Mouse (Mus musculus) spleen, postnatal 10 days (tissue): ENCODE data around the gene Gbp2b.
A peak's percentile ranks its signal among the peaks of the same experiment; 100 is the strongest.
"Not testable (repeated sequence)": the region's sequence is repeated elsewhere in the genome, so short reads cannot be mapped to it uniquely, and the experiment has no call there.

Experiments
- DNase-seq, 2 experiments: peaks; one replicate each; pipeline ENCODE4 v3.0.0; 2021 to 2022; ENCODE audit warnings: low spot score in 2 of 2

The Gbp2b gene

DNA sequence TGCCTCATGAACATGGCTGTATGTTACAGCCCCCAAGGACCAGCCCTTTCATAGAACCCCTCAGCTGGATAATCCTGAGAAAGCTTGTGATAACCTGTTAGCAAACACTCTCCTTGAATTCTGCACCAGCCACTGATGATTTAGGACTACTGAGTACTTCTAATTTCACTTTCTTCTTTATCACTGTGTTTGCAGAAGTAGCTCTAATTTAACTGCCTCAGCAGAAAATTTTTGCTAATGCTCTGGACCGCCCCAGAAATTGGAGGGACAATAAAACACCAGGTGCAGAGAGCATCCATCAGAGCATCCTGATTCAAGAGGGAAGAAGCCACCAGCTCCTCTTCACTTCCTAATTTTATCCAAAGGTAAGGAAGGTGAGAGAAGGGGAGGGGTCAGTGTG is at the start of gene Gbp2b:
Gene Gbp2b (plus strand): TSS at position 301 of the 400 bp plus-strand sequence.
- no peak for DNase-seq

GRCm38 (mm10) chr3:142546690-142547089 is 48.0 kb upstream of the Gbp2b start:
- no peak for DNase-seq

DNA sequence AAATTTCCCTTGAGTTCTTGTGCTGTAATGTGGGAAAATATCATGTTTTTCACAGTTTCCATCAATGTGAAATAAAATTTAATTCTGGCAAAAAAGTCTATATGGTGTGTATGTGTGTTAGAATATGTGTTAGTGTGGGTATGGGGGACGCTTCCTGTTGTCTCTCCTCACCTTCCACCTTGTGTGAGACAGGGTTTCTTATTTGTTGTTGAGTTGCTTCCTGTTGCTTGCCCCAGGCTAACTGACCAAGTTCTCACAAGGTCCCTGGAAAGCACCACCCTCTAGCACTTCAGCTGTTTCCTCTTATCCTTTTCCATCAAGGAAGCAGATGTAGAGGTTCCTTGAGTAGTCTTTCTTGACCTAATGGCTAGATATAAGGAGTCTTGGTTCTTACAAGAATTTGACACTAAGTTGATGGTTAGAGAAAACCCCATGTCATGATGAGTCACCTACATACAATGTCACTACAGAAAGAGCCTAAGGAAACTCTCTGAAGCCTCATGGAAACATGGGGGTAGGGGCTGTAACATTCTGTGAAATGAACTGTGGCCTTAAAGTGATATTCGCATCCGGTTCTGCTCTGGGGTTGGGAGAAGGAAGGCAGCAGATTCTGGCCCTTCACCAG is 44.5 kb upstream of the Gbp2b start:
- DNase-seq, result no peak

DNA sequence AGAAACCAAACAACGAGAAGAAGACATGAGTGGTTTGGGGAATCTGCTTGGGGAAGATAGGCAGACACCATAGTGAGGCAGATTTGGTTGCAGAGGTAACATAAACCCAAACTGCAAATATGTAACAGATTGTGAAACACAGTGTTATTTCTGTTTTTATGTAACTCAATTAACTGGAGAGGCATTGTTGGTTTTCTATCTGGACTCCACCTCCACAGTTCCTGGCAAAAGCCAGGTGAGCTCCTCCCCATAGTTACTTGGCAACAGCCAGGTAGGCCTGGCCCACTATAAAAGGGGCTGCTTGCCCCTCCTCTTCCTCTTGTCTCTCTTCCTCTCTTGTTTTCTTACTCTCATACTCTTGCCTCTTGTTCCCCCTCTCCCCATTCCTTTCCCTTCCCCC is 40.0 kb upstream of the Gbp2b start:
- DNase-seq, result no peak

GRCm38 (mm10) chr3:142555623-142556022 is 39.0 kb upstream of the Gbp2b start:
- DNase-seq, result no peak

- peak in 1 of 2 experiments; percentile 27 for DNase-seq
Measured at GRCm38 (mm10) chr3:142559632-142560228, 34.9 kb upstream of the Gbp2b start, which contains the start of gene Gbp3. Gene Gbp3 (plus strand): TSS chr3:142560026.

DNA sequence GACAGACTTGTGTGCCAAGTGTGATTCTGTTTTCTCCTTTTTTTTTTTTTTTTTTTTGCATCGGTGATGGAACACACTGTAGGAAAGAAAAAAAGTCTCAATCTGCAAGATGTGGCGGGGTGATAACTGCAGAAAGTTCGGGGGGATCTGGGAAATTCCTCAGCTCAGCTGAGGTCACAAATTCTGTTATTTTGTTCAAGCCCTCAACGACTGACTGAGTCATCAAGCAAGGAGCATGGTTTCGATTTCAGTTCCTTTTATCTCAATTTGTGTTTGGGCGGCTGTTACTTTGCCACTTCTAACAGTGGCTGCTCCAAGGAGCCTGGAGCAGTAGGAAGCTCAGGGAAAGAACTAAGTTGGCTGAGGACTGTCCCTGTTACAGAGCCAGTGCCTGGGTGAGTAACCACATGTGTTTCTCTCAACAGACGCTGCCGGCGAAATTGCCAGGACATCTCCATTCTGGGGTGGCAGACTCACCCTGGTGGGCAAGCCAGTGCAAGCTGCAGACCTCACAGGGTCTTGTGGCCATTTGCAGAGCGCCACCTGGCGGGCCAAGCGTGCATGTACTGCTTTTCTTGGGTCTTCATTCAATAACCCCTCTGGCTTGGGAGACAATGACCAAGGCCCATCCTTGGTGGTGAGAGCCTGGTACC is 34.2 kb upstream of the Gbp2b start:
- peak; percentile 74 to 88 for DNase-seq

DNA sequence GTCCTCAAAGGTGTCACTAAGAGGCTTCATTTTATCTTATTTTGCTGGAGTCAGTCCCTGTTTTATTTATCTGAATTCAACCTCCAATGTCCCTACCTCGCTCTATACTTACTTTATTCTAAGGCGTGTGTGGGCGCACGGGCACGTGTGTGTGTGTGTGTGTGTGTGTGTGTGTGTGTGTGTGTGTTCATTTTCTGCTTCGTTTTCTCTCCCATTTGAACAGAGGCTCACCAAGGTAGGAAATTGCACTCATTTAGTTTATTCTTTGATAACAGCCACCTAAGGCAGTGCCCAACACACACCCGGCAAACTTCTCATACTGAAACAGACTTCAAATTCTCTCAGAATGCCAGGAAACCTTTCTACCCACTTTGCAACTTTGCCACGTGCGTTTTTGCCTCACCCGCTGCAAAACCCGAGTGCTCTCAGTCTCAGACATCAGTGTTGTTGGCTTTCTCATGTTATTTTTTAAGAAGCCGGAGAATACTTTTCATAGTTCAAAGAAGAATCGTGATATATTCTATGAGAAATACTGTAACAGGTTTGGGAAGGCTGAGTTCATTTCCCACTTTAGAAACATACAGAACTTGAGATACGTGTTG is 33.5 kb upstream of the Gbp2b start:
- no peak for DNase-seq

DNA sequence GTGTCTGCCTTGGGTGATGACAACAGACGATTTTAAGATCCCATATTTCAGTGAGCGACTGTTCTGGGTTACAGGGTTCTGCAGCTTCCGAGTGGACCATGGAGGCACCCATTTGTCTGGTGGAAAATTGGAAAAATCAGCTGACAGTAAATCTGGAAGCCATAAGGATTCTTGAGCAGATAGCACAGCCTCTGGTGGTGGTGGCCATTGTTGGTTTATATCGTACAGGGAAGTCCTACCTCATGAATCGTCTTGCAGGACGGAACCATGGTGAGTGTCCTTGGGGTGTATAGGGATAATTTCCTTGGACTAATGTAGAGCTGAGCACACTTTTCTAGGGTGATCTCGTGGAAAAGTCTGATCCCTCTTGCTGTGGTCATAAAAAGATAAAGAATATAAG is 33.0 kb upstream of the Gbp2b start:
- no peak for DNase-seq

GRCm38 (mm10) chr3:142567490-142567889 is 27.2 kb upstream of the Gbp2b start:
- DNase-seq, result not testable (repeated sequence)

- no peak for DNase-seq
Measured at GRCm38 (mm10) chr3:142570738-142571137, 23.9 kb upstream of the Gbp2b start.

- DNase-seq, result no peak
Measured at GRCm38 (mm10) chr3:142577108-142577507, 17.5 kb upstream of the Gbp2b start.

DNA sequence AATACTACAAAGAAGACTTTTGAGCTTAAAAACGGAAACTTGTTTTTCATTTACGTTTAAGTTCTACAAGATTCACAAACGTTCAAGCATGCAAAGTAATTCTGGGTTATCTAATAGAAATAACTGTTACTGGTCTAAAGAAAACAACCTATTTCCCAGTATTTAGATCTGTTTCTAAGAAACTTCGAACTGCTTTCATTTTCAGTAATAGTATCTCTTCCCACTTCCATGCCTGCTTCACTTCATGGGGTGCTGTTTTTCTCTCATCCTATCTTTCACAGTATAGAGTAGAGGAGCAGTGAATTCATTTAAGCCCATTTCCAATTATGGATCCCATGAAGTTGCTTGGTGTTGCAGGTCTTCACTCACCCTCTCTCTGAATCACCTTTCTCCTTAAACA is 16.3 kb upstream of the Gbp2b start:
- DNase-seq, result no peak

DNA sequence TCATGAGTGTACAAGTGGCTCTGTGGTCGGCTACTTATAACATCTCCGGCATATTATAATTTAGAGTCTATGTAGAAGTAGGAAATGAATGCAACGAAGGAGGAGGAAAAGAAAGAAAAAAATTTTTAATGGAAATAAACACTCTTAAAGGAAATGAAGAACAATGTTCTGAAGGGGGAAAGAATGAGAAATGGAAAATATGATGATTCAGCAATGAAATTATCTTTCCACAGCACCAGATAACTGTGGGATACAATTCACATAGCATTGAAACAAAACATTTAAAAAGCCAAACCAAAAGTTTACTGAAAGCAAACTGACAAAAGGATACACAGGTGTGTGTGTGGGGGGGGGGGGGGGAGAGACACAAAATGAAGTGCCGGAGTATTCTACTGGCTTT is 11.6 kb upstream of the Gbp2b start:
- DNase-seq, result no peak

GRCm38 (mm10) chr3:142587386-142587785 is 7.3 kb upstream of the Gbp2b start:
- DNase-seq, result no peak

DNA sequence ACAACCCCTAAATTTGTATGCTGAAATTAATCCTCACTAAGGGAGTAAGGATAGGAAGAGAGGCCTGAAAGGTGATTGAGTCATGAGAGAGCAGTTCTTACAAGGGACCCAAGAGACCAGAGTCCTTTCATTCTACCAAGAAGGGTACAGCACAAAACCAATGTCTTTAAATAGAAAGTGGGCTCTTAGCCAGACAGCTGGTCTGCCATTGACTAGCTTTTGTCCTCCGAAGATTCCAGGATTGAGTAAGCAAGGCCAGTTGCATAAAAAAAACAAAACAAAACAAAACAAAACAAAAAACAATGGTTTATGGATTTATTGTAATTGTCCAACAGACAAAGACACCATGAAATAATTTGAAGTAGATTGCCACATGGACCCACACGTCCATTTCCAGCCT is 5.8 kb upstream of the Gbp2b start:
- DNase-seq, result no peak

DNA sequence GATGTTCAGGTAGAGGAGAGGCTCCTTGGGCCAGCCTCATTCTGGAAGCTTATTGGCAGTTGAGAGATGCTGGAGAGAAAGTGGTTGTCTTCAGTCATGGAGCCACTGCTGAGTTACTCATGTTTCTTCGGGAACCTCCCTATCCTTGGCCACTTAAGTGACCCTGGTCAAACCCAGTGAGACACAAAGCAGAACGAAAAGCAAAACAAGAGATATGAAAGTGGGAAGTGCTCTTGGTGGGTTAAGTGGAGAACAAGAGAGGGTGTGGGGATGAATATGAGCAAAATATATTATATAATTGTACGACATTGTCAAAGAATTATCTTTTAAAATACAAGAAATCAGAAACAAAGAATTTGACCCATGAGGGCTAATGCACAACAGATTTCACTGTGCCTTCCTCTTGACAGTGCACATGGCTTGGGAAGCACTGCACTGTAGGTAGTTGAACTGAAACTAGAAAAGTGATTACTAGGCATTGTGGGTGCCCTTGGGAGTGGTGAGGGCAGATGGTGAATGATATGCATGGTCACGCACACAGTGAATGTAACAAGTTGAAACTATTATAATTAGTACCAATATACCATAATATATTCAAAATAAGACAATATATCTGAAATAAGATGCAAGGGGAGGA is 4.1 kb upstream of the Gbp2b start:
- DNase-seq, result no peak

- DNase-seq, result no peak
Measured at GRCm38 (mm10) chr3:142597923-142598322, 3.3 kb downstream of the Gbp2b start.

DNA sequence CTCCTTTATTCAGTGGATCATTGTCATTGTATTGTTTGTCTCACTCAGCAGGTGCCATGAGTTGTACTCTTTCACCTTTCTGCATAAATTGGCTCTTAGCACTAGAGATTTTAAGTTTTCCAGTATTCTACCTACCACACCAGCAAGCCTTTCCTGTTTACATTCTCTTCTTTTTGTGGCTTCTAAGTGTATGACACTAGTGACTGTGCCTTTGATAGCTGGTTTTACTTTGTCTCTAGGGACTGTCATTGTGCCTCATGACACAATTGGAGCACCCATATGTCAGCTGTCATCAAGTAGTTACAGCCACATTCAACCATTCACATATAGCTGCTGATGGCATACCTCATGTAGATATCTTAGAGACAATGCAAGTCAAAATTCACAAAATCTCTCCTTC is 7.0 kb downstream of the Gbp2b start:
- DNase-seq, result no peak

DNA sequence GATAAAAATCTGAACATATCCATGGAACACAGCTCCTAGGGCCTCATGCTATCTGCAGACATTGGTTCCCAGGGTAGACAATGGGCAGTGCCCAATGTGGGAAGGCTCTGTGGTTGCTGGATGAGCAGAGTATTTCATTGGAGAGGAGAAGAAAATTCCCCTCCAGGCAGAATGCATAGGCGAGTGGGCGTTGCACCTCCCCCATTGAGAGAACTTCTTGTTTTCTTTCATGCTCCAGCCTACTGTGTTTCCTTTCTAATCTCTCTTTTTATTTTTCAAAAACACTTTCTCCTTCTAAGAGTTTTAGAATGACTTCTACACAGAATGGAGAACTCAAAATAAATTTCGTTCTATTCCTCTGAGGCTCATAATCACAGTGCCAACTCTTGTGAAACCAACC is 24.0 kb downstream of the Gbp2b start:
- peak in 1 of 2 experiments; percentile 40 for DNase-seq

DNA sequence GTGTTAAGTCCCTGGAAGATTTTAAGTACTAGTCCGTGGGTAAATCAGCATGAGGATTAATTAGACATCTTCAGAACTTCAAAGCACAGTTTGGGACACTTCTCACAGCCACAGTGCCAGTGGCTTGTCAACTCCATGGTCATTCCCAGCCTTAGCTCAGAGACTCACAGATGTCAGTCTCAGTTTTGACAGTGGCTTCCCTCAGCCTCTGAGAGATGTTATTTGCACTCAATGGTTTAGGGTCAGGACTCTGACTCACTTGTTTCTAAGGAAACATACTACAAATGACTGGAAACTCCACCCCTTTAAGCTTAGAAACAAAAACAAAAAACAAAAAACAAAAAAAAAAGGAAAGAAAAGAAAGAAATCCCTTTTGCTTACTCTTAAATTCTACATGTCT is 25.0 kb downstream of the Gbp2b start:
- DNase-seq, result no peak
